Comparison of ENCODE assay signal across 24 mouse cellular contexts in genomic region chr13:83068588-83068987, GRCm38 (mm10).
DNase-seq lines count a peak whose midpoint lies in the region; ATAC-seq and TF ChIP-seq lines count a peak whose summit lies in the region.
"Had no signal": no experiment of that assay in that cellular context is flagged by ENCODE, and none has a peak within 500 bp of the region (broad histone marks: within the 10 kb centered on the region; RNA-seq: fewer than 3 reads in every experiment).

No protein-coding gene starts in this region.

- no peak for ATAC-seq in megakaryocyte, adult 5-6 weeks (ENCODE audit: poor library complexity, severe bottlenecking)
- peak; percentile 61; the same call in 1 of the 2 replicates for ATAC-seq in megakaryocyte-erythroid progenitor cell, adult 5-6 weeks (replicated peaks; ENCODE audit: low FRiP score, low TSS enrichment, poor library complexity, severe bottlenecking)
- ATAC-seq in liver, embryonic 11.5 days (replicated peaks; ENCODE audit: low FRiP score): no peak
- ATAC-seq: CD4-positive, CD25-positive, alpha-beta regulatory T cell, adult 4 months; forebrain, embryonic 16.5 days; hindbrain, embryonic 16.5 days; inflammation-experienced regulatory T-cells, adult 6 months; intestine, postnatal 0 days; Patski had no signal

- no peak for TF ChIP-seq EP300 in heart, adult 2 months (IDR thresholded peaks at IDR 0.05; ENCODE audit: insufficient read depth, low read depth, low read length)
- no peak for TF ChIP-seq EP300 in CH12.LX (IDR thresholded peaks at IDR 0.05; ENCODE audit: low read length)

- H3K9ac ChIP-seq in heart, adult 2 months (ENCODE audit: low read depth, low read length): no peak overlapping the region
- H3K9ac ChIP-seq in CH12.LX (ENCODE audit: insufficient read depth, low read depth): no peak overlapping the region
- no peak overlapping the region for H3K9ac ChIP-seq in liver, embryonic 11.5 days (ENCODE audit: low read depth, low read length)
- H3K9ac ChIP-seq: embryonic facial prominence, embryonic 13.5 days; forebrain, embryonic 12.5 days; heart, embryonic 13.5 days; hindbrain, embryonic 12.5 days had no signal

- in situ Hi-C loops in CH12.LX (cut with MboI; ENCODE audit: low pct_ligation_motif_present, low pct_unique_long_range_greater_than_20kb, low sequenced_read_pairs): no loop called here

- TF ChIP-seq POLR2A in heart, adult 2 months (IDR thresholded peaks at IDR 0.05; ENCODE audit: insufficient read depth, low read depth, low read length): no peak
- TF ChIP-seq POLR2A in CH12.LX (IDR thresholded peaks at IDR 0.05; ENCODE audit: low read depth, low read length): no peak

- DNase-seq in heart, adult 2 months: no peak
- no peak for DNase-seq in heart, adult 11 months
- DNase-seq in CH12.LX (ENCODE audit: extremely low read depth): peak; percentile 41
- no peak for DNase-seq in liver, embryonic 11.5 days (ENCODE audit: low spot score)
- DNase-seq in adrenal gland, postnatal 10 days: no peak
- DNase-seq: adrenal gland, adult 8-10 months; cerebellum, adult 11-12 months; cerebellum, adult 9-10 months; cerebellum, postnatal 25 days; heart, postnatal 10 days; heart, postnatal 4 days had no signal

- H3K4me2 ChIP-seq in CH12.LX (ENCODE audit: insufficient read depth, low read depth, poor library complexity, severe bottlenecking): no peak overlapping the region; the same call in 1 of the 2 replicates
- no peak overlapping the region for H3K4me2 ChIP-seq in liver, embryonic 11.5 days
- H3K4me2 ChIP-seq: embryonic facial prominence, embryonic 13.5 days; forebrain, embryonic 12.5 days; heart, embryonic 13.5 days; hindbrain, embryonic 12.5 days had no signal

- H3K9me3 ChIP-seq in megakaryocyte, embryonic 14.5 days: no peaks in the 10 kb centered on the region
- no peaks in the 10 kb centered on the region for H3K9me3 ChIP-seq in CH12.LX (replicated peaks; ENCODE audit: low read length)
- H3K9me3 ChIP-seq in liver, embryonic 11.5 days (ENCODE audit: control insufficient read depth, low read length): no peaks in the 10 kb centered on the region
- H3K9me3 ChIP-seq: embryonic facial prominence, embryonic 13.5 days; forebrain, embryonic 12.5 days; heart, embryonic 13.5 days; hindbrain, embryonic 12.5 days had no signal

- peaks cover 2% of the 10 kb centered on the region; the same call in 1 of the 2 replicates for H3K4me1 ChIP-seq in heart, adult 2 months (ENCODE audit: control insufficient read depth, insufficient read depth, low read length)
- H3K4me1 ChIP-seq in megakaryocyte, embryonic 14.5 days: peaks cover 37% of the 10 kb centered on the region
- peaks cover 6 to 47% of the 10 kb centered on the region in 2 experiments for H3K4me1 ChIP-seq in CH12.LX (ENCODE audit: control insufficient read depth in 1 of 2, insufficient read depth in 2 of 2)
- H3K4me1 ChIP-seq in liver, embryonic 11.5 days (replicated peaks; ENCODE audit: control insufficient read depth, insufficient read depth, low read length): no peaks in the 10 kb centered on the region
- H3K4me1 ChIP-seq: embryonic facial prominence, embryonic 13.5 days; forebrain, embryonic 12.5 days; heart, embryonic 13.5 days; hindbrain, embryonic 12.5 days had no signal

- no peak overlapping the region for H3K4me3 ChIP-seq in heart, adult 2 months
- peak overlapping the region; percentile 74 for H3K4me3 ChIP-seq in megakaryocyte, embryonic 14.5 days (replicated peaks)
- no peak overlapping the region for H3K4me3 ChIP-seq in CH12.LX (replicated peaks in 1 of 3; ENCODE audit: low read depth in 2 of 3, low read length in 2 of 3, poor library complexity in 1 of 3)
- no peak overlapping the region for H3K4me3 ChIP-seq in liver, embryonic 11.5 days (ENCODE audit: low read depth, low read length)
- H3K4me3 ChIP-seq: embryonic facial prominence, embryonic 13.5 days; forebrain, embryonic 12.5 days; heart, embryonic 13.5 days; hindbrain, embryonic 12.5 days had no signal

- H3K36me3 ChIP-seq in heart, adult 2 months (ENCODE audit: control insufficient read depth, insufficient read depth, low read length): peaks cover 3% of the 10 kb centered on the region; the same call in 1 of the 2 replicates
- no peaks in the 10 kb centered on the region for H3K36me3 ChIP-seq in megakaryocyte, embryonic 14.5 days (replicated peaks; ENCODE audit: low read length)
- no peaks in the 10 kb centered on the region for H3K36me3 ChIP-seq in CH12.LX (replicated peaks in 1 of 2; ENCODE audit: control insufficient read depth in 1 of 2, insufficient read depth in 1 of 2, low read length in 1 of 2)
- no peaks in the 10 kb centered on the region for H3K36me3 ChIP-seq in liver, embryonic 11.5 days (ENCODE audit: control insufficient read depth, insufficient read depth, low read length)
- H3K36me3 ChIP-seq: embryonic facial prominence, embryonic 13.5 days; forebrain, embryonic 12.5 days; heart, embryonic 13.5 days; hindbrain, embryonic 12.5 days had no signal

- intact Hi-C loops in heart, adult 2 months (cut with DNase I): loop anchor here (10.0 kb wide), 2 partner anchors 124 to 586 kb away; no protein-coding TSS in a partner anchor

- dilution Hi-C loops in CH12.LX (cut with MboI; ENCODE audit: extremely low pct_ligation_motif_present, extremely low pct_unique_long_range_greater_than_20kb, low sequenced_read_pairs): no loop called here

- peak; percentile 25; the same call in 1 of the 2 replicates for TF ChIP-seq CTCF in heart, adult 2 months (IDR thresholded peaks at IDR 0.05)
- peak in 1 of 2 experiments; percentile 38; a peak in 2 of 4 replicates for TF ChIP-seq CTCF in CH12.LX (conservative IDR thresholded peaks at IDR 0.05 in 1 of 2, IDR thresholded peaks at IDR 0.05 in 1 of 2; ENCODE audit: low read depth in 2 of 2, low read length in 2 of 2)

- WGBS in heart, adult 2 months: 58% methylated on average over 1 of the region's 1 CpGs
- WGBS in liver, embryonic 11.5 days: 65% methylated on average over 1 of the region's 1 CpGs

- H3K27ac ChIP-seq in heart, adult 2 months: no peak overlapping the region
- peak overlapping the region; percentile 33 for H3K27ac ChIP-seq in CH12.LX (ENCODE audit: insufficient read depth, low read depth)
- no peak overlapping the region for H3K27ac ChIP-seq in liver, embryonic 11.5 days (ENCODE audit: low read depth, low read length)
- H3K27ac ChIP-seq: embryonic facial prominence, embryonic 13.5 days; forebrain, embryonic 12.5 days; heart, embryonic 13.5 days; hindbrain, embryonic 12.5 days had no signal

- no peaks in the 10 kb centered on the region for H3K27me3 ChIP-seq in heart, adult 2 months (ENCODE audit: control insufficient read depth, insufficient read depth, low read length)
- no peaks in the 10 kb centered on the region for H3K27me3 ChIP-seq in megakaryocyte, embryonic 14.5 days (replicated peaks)
- no peaks in the 10 kb centered on the region for H3K27me3 ChIP-seq in CH12.LX (replicated peaks)
- H3K27me3 ChIP-seq in liver, embryonic 11.5 days (replicated peaks; ENCODE audit: control insufficient read depth, insufficient read depth, low read length): no peaks in the 10 kb centered on the region
- H3K27me3 ChIP-seq: embryonic facial prominence, embryonic 13.5 days; forebrain, embryonic 12.5 days; heart, embryonic 13.5 days; hindbrain, embryonic 12.5 days; Patski had no signal

- TF ChIP-seq RAD21 in CH12.LX (IDR thresholded peaks at IDR 0.05; ENCODE audit: low read depth, low read length): peak; percentile 33

- H3K79me2 ChIP-seq in heart, adult 2 months (replicated peaks; ENCODE audit: control insufficient read depth, insufficient read depth, low read length): no peaks in the 10 kb centered on the region
- H3K79me2 ChIP-seq in CH12.LX (replicated peaks; ENCODE audit: control insufficient read depth, extremely low read depth, insufficient read depth, poor library complexity, severe bottlenecking): no peaks in the 10 kb centered on the region

TF ChIP-seq in CH12.LX, 34 proteins besides CTCF, POLR2A, EP300 and RAD21:
- TF ChIP-seq NRF1 (IDR thresholded peaks at IDR 0.05; ENCODE audit: low read depth, low read length): no peak
- TF ChIP-seq ZKSCAN1 (IDR thresholded peaks at IDR 0.05; ENCODE audit: borderline replicate concordance, low read depth, low read length): no peak
- no peak for TF ChIP-seq NELFE (IDR thresholded peaks at IDR 0.05; ENCODE audit: low read depth, low read length)
- TF ChIP-seq MAFK (IDR thresholded peaks at IDR 0.05; ENCODE audit: insufficient replicate concordance, low read length): no peak
- TF ChIP-seq KAT2A (IDR thresholded peaks at IDR 0.05; ENCODE audit: insufficient replicate concordance, low read length): no peak
- TF ChIP-seq BHLHE40 (IDR thresholded peaks at IDR 0.05; ENCODE audit: low read depth, low read length): no peak
- TF ChIP-seq MAX (IDR thresholded peaks at IDR 0.05; ENCODE audit: low read length): no peak
- no peak for TF ChIP-seq JUN (IDR thresholded peaks at IDR 0.05; ENCODE audit: insufficient read depth, low read depth, low read length)
- peak; percentile 39 for TF ChIP-seq SMC3 (IDR thresholded peaks at IDR 0.05; ENCODE audit: low read depth, low read length)
- TF ChIP-seq IRF4 (IDR thresholded peaks at IDR 0.05; ENCODE audit: low read depth, low read length): 0 out of 2 replicates have a peak, but pooled peaks have one; percentile 34
- TF ChIP-seq ZC3H11A (IDR thresholded peaks at IDR 0.05; ENCODE audit: low read depth, low read length): no peak
- TF ChIP-seq USF1 (IDR thresholded peaks at IDR 0.05; ENCODE audit: low read depth, low read length): no peak
- TF ChIP-seq HCFC1 (IDR thresholded peaks at IDR 0.05; ENCODE audit: low read depth, low read length): no peak
- TF ChIP-seq UBTF (IDR thresholded peaks at IDR 0.05; ENCODE audit: low read depth, low read length): no peak
- TF ChIP-seq USF2 (conservative IDR thresholded peaks at IDR 0.05; ENCODE audit: low read depth, low read length): no peak
TF ChIP-seq in CH12.LX: peak in this region for 2.
